Mouse (Mus musculus): ENCODE results near the gene Cdhr3.

Cdhr3 gene

DNA sequence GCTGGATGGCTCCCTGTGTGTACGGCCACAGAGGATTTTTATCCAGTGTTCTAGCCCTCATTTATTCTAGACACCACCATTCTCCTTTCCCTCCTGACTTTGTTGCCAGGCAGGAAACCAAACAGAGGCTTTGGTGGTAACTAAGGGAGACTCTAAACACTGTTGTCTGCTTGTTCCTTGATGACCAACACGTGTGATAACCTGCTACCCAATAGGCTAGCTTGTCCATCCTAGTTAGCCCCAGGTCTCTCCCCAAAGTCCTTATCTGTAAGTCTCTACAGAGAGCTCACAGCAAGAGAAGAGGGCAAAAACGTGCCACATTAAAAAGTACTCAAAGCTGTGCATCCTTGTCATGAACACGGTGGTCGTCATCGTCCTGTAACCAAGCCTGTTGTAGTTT lies at the start of gene Cdhr3:
Gene Cdhr3 (minus strand): TSS at position 101 of the 400 bp plus-strand sequence.
- no peak for DNase-seq (ENCODE audit: low read depth, low spot score)

- DNase-seq (ENCODE audit: low read depth, low spot score): no peak
Measured at GRCm38 (mm10) chr12:33139083-33139482, 46.4 kb upstream of the Cdhr3 start.

- DNase-seq (ENCODE audit: low read depth, low spot score): no peak
Measured at GRCm38 (mm10) chr12:33137857-33138256, 45.2 kb upstream of the Cdhr3 start.

- DNase-seq (ENCODE audit: low read depth, low spot score): no peak
Measured at GRCm38 (mm10) chr12:33131796-33132195, 39.1 kb upstream of the Cdhr3 start.

GRCm38 (mm10) chr12:33130401-33130800 lies 37.7 kb upstream of the Cdhr3 start:
- no peak for DNase-seq (ENCODE audit: low read depth, low spot score)

DNA sequence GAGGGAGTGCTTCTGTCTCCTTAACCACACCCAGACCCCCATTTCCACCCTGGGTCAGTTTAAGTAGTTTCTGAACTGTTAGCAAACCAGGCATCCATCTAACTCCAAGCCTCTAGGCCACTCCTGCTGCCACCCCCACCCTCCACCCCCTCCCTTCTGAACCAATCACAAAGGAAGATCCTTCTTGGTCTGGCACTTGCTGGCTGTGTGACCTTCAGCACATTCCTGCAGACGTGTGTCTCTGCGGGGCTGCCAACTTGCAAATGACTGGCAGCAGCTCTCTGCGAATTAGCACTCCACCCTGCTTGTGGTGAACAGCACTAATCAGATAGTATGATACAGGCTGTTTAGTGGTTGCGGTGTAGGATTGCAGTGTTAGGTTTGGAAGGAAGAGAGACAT lies 36.7 kb upstream of the Cdhr3 start:
- peak; percentile 33 for DNase-seq (ENCODE audit: low read depth, low spot score)

- DNase-seq (ENCODE audit: low read depth, low spot score): no peak
Measured at GRCm38 (mm10) chr12:33128702-33129101, 36.0 kb upstream of the Cdhr3 start.

DNA sequence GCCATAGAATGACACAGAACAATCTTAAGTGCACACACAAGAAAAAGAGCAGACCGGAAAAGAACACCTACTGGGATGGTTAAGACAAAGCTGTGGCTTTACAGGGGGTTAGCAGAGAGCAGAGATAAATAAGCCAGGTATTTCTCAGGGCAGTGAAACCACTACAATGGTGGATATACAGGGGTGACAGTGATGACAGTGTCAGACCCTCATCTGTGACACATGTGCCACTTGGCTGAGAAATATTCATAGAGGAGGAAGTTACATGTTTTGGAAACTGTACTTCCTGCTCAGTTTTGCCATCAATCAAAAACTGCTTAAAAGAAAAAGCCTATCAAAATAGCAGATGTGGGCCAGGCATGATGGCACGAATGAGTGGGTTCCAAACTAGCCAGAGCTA lies 35.4 kb upstream of the Cdhr3 start:
- no peak for DNase-seq (ENCODE audit: low read depth, low spot score)

DNA sequence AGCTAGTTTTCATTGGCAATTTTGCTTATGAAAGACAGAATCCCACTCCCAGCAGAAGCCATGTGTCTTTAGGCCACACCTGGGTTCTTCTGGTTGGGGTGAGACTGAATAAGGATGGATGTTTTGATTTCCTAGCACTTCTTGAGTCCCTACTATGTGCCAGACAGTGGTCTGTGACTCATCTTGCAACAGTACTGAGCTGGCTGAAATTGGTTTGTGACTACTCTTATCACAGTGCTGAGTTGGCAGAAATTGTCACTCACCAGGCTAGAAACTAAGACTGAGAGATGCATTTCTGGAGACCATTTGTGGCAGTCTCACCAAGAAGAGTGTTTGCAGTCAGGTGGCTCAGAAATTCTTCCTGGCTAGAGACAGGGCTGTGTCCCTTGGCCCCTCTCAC lies 33.6 kb upstream of the Cdhr3 start:
- no peak for DNase-seq (ENCODE audit: low read depth, low spot score)

DNA sequence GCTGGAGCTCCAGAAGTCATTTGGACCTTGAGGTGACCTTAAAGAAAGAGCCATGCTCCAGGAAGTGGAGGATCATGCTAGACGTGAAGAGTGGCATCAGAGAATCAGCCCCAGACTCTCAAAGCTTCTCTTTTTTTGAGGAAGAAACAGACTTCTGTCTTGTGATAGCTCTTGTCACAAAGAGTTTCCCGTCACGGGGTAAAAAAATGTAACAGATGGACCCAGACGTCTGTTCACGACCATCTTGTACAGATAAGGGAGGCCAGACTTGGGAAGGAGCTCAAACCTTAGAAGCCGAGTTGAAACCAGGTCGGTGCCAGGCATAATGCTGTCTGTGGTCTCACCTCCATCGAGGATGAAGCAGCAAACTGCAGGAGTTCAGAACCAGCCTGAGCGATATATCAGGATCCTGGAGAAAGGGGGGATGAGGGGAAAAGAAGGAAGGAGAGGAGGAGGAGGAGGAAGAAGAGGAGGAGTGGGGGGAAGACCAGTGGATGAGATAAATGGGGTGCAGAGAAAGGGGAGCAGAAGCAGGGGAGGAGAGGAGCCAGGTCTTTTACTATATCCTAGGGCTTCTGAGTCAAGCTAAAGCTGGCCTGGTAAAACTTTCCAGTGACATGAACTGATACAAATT lies 33.0 kb upstream of the Cdhr3 start:
- DNase-seq (ENCODE audit: low read depth, low spot score): no peak

DNA sequence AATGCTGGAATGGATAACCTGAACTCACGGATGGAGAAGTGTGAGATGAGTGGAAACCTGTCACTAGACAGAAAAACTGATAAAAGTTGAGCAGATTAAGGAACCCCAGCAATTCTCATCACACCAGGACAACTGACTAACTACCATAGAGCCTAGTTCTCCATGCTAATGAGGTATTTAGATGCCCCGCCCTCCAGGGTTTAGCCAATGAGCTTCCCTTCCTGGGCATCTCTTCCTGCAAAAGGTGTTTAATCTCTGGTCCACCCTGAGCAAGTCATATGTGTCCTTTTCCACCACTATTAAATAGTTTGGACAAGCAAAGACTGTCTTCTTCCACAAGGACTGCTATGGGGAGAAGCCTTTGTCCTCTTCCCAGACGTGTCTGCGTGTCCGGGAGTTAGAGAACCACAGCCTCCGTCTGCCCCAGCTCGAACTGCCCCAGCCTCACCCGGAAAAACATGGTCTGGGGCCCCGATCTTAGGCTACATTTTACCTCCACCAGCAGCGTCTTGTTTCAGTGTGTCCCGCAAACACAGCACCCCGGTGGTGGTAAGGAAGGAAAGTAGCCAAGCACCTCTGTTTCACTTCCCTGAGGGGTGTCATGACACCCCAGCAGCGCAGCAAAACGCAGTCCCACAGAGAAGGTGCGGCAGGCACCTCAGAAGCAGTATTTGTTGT lies 26.1 kb upstream of the Cdhr3 start:
- no peak for DNase-seq (ENCODE audit: low read depth, low spot score)

DNA sequence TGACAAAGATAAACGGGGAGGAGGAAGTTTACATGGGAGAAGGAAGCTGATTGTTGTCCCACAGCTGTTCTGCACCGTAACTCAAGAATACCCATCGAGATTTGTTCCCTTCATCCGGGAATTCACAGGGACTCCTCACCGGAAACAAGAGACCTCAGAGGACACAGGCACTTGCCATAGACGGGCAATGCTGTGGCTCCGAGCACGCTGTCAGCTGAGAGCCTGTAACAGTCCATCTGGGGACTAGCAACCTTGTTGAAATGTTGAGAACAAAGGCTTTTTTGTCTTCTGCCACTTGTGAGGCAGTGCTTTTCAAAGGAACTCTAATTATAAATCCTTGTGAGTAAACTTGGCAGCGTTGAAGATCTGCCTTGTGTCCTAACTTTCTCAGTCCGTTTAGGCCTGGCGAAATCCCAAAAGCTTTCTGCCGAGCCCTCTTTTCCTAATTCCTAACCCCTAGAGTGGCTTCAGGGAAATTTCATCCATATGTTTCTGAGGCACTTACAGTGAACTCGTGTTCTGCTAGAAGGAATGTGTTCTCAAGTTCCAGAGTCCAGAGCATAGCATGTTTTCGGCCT lies 18.3 kb upstream of the Cdhr3 start:
- DNase-seq (ENCODE audit: low read depth, low spot score): peak; percentile 45

DNA sequence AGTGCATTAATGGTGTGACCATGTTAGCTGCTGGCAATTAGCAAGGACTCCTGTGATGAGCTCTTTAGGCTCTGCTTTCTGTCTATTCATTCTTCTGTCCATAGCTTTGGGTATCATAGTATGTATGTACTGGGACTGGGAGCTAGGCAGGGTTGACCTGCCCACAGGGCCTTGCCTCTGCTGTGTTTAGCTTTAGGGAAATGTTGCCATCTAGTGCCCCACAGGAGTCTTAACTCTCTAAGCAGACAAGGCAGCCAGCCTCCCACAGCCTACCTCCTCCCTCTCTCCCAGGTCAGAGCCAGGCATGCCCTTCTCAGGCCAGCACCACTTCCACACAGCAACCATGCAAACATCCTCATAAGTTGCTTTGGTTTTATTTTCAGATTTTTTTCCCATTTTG lies 16.9 kb upstream of the Cdhr3 start:
- DNase-seq (ENCODE audit: low read depth, low spot score): no peak

- no peak for DNase-seq (ENCODE audit: low read depth, low spot score)
Measured at GRCm38 (mm10) chr12:33106438-33107167, 13.9 kb upstream of the Cdhr3 start.

- no peak for DNase-seq (ENCODE audit: low read depth, low spot score)
Measured at GRCm38 (mm10) chr12:33105724-33106123, 13.0 kb upstream of the Cdhr3 start.

- DNase-seq (ENCODE audit: low read depth, low spot score): peak; percentile 34
Measured at GRCm38 (mm10) chr12:33102342-33103115, 9.9 kb upstream of the Cdhr3 start.

DNA sequence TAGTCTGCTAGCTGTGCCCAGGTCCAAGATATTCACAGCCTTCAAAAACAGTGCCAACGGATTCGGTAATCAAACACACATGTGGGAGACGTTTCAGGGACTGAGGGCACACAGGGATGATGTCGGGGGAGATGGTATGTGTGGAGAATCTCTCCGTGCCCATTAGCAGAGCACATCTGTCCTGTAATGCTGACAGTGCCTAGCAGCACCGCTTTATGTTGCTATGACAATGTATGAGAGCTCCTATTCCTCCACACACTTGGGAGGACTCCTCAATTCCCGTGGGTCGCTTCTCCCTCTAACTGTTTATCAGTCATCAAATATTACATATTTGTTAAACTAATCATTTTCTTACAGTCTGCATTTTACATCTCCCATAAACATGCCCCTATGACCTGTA lies 9.0 kb upstream of the Cdhr3 start:
- no peak for DNase-seq (ENCODE audit: low read depth, low spot score)

GRCm38 (mm10) chr12:33096017-33096416 lies 3.3 kb upstream of the Cdhr3 start:
- DNase-seq (ENCODE audit: low read depth, low spot score): no peak

DNA sequence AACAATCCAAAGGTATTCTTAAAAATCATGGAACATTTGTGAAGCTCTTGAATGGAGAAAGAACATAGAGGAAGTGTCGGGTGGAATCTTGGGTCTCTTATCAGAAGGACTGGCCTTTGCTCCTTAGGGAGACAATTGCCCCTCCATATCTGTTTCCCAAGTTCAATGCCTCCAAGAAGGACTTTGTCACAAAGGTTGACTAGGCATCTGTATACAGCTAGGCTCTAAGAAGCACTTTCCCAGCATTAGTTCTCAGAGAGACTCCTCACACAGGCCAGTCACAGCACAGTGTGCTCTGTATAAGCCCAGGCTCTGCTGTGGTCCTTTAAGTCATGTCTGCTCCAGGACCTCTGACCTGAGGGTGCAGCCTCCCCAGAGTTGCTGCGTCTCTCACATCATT lies 479 bp downstream of the Cdhr3 start:
- no peak for DNase-seq (ENCODE audit: low read depth, low spot score)

- DNase-seq (ENCODE audit: low read depth, low spot score): peak; percentile 45
Measured at GRCm38 (mm10) chr12:33086151-33086550, 6.5 kb downstream of the Cdhr3 start.

DNA sequence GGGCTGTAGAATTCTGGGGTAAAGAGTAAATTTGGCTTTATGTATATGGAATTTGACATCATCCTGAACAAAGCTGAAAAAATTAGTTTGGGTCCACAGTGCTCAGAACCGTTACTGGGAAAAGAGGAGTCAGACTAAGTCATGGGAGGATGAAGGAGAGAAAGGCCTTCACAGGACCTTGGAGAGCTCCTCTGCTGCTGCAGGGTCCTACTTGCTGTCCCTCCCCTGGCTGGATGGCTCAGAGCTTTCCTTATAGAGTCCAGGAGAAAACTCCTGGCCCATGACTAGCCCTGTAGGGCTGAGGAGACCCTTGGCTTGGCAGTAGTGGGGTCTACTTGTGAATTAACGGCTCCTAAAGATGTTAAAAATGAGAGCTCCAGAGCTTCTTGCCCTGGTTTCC lies 8.0 kb downstream of the Cdhr3 start:
- peak; percentile 68 for DNase-seq (ENCODE audit: low read depth, low spot score)

GRCm38 (mm10) chr12:33083362-33083761 lies 9.3 kb downstream of the Cdhr3 start:
- no peak for DNase-seq (ENCODE audit: low read depth, low spot score)
